Mouse (Mus musculus) Patski (cell line): ENCODE results near the gene Slc30a10. TPM values are rescaled to one million over a fixed set of nuclear protein-coding genes. Genes with fewer than 3 reads are reported as not detected.
A peak's percentile ranks its signal among the peaks of the same experiment; 100 is the strongest.

Experiments used
- ATAC-seq: fragments of 100-300 bp; one replicate; pipeline ENCODE4 v1.8.0; 2021
- CTCF ChIA-PET: fragments of 350-600 bp; sonication (Branson Sonifier 250); formaldehyde crosslinking; loops from one replicate; lab custom pipeline; 2022; ENCODE audit warnings: inconsistent platforms; lab: Charles Lee
- POLR2A ChIA-PET: fragments of 350-600 bp; sonication (Branson Sonifier 250); formaldehyde crosslinking; loops from one replicate; lab custom pipeline; 2022; ENCODE audit warnings: antibody characterized with exemption, inconsistent platforms; lab: Charles Lee
- DNase-seq: peaks from one replicate; pipeline ENCODE4 v3.0.0-alpha.2; 2011; ENCODE audit warnings: low read depth, low spot score
- H3K27me3 ChIP-seq: fragments of 371-371 bp; one replicate; pipeline ENCODE4 v1.5.1; 2021
- CTCF ChIP-seq: fragments of 100-300 bp; IDR thresholded peaks from one replicate; pipeline ENCODE4 v1.5.1; 2021
- in situ Hi-C: fragments of 300-500 bp; cut with MboI; formaldehyde crosslinking; loops from 3 replicates; pipeline ENCODE4 v1.11.1; 2018; ENCODE audit warnings: low pct_unique_long_range_greater_than_20kb, mixed read lengths
- polyA plus RNA-seq: library from polyadenylated mRNA; unstranded; gene quantifications from one replicate; pipeline ENCODE4 v1.2.3, GENCODE M21; 2021

The Slc30a10 gene
- polyA plus RNA-seq, 1 experiment from 2014 or later, result not detected

DNA sequence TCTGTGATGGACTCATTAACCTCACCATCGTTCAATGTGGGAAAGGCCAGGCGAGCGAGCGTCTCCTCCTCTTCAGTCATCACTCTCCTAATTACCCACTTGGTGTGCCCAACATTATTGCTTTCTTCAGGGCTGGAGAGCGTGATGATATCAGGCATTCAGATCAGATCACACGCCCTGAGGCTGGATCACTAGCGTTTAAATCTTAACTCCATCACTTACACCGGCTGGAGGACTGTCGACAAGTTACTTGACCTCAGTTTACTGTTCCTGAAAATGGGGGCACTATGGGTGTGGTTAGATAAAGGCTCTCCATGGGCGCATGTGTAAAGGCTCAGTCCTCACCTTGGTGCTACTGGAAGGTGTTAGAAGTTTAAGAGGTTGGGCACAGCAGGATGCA, 61.4 kb downstream of the Slc30a10 start:
- TF ChIP-seq CTCF, result no peak
- in situ Hi-C loops, result no loop called here
- ChIA-PET POLR2A (no interaction called here), CTCF (interaction anchor here (0.7 kb wide), 1 partner anchor 36 kb away, joined by 3 read pairs; no protein-coding TSS in a partner anchor)
- no peaks in the 10 kb centered on the region for H3K27me3 ChIP-seq
- no peak for ATAC-seq
- no peak for DNase-seq

DNA sequence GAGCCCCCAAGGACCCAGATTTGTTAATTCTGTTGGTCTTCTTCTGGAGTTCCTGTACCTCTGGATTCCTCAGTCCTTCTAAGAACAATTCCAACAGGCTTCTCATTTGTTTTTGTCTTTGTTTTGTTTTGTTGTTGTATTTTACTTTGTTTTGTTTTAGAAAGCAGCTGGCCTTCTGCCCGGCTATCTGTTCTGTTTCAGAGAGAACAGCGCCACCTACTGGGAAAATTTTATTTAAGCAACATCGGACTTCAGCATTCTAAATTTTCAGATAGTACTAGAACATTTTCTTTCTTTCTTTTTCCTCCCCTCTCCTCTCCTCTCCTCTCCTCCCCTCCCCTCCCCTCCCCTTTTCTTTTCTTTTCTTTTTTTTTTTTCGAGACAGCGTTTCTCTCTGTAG, 62.9 kb downstream of the Slc30a10 start:
- peak; percentile 46 for TF ChIP-seq CTCF
- no peak for ATAC-seq
- POLR2A ChIA-PET, result no interaction called here
- H3K27me3 ChIP-seq, result no peaks in the 10 kb centered on the region
- in situ Hi-C loops, result no loop called here
- CTCF ChIA-PET, result interaction anchor here (0.7 to 0.9 kb wide), 2 partner anchors 13 to 87 kb away, joined by 3 read pairs; no protein-coding TSS in a partner anchor
- peak; percentile 30 for DNase-seq

Other genes with a start within 250 kb of the Slc30a10 start
- 64.7 TPM for gene Iars2, start 125.5 kb upstream of the Slc30a10 start, polyA plus RNA-seq
- gene Bpnt1, start 122.7 kb upstream of the Slc30a10 start, polyA plus RNA-seq, result 72.8 TPM
- 153 TPM for gene Eprs, start 91.8 kb upstream of the Slc30a10 start, polyA plus RNA-seq